Mouse (Mus musculus) bone marrow macrophage, adult 2 months (primary cell): ENCODE results near the gene Ppp1r10. TPM values are rescaled to one million over a fixed set of nuclear protein-coding genes. Genes with fewer than 3 reads are reported as not detected.
A peak's percentile ranks its signal among the peaks of the same experiment; 100 is the strongest.

Experiments
- H3K27ac ChIP-seq: 2 replicates; pipeline ENCODE4 v1.5.1; 2012; ENCODE audit warnings: low read depth, low read length; ENCODE audit not compliant: insufficient read depth
- H3K4me1 ChIP-seq: 2 replicates; pipeline ENCODE4 v1.6.1; 2012; ENCODE audit warnings: low read length; ENCODE audit not compliant: control insufficient read depth, insufficient read depth
- H3K4me3 ChIP-seq: 2 replicates; pipeline ENCODE4 v1.5.1; 2012; ENCODE audit warnings: mild to moderate bottlenecking, low read length, moderate library complexity; ENCODE audit not compliant: insufficient read depth
- CTCF ChIP-seq: IDR thresholded peaks from 2 replicates; pipeline ENCODE4 v1.5.1; 2012; ENCODE audit warnings: low read depth, mild to moderate bottlenecking, low read length, moderate library complexity
- POLR2A ChIP-seq: IDR thresholded peaks from 2 replicates; pipeline ENCODE4 v1.6.1; 2012; ENCODE audit warnings: mild to moderate bottlenecking, low read depth, low read length, borderline replicate concordance
- polyA plus RNA-seq: library from polyadenylated mRNA; stranded (reverse); fragments of >200 nt; gene quantifications from 2 replicates; pipeline ENCODE4 v1.2.4, GENCODE M21; 2012; ENCODE audit not compliant: missing spikeins, insufficient read depth, insufficient read length

The Ppp1r10 gene
- polyA plus RNA-seq, 1 experiment = 46.0 TPM

GRCm38 (mm10) chr17:35917463-35918251 lies 1.4 kb downstream of the Ppp1r10 start:
- Histone ChIP-seq H3K4me1 (peaks cover 30% of the 10 kb centered on the region), H3K4me3 (peak overlapping the region; percentile 83), H3K27ac (peak overlapping the region; percentile 98)
- no peak for TF ChIP-seq POLR2A
- TF ChIP-seq CTCF = no peak

GRCm38 (mm10) chr17:35918276-35919059 lies 2.2 kb downstream of the Ppp1r10 start:
- Histone ChIP-seq H3K27ac (peak overlapping the region; percentile 99), H3K4me3 (peak overlapping the region; percentile 83), H3K4me1 (peaks cover 30% of the 10 kb centered on the region)

GRCm38 (mm10) chr17:35919060-35919715 lies 3.0 kb downstream of the Ppp1r10 start:
- peaks cover 30% of the 10 kb centered on the region for H3K4me1 ChIP-seq

More at GRCm38 (mm10) chr17:35918276-35919059, 2.2 kb downstream of the Ppp1r10 start:
- TF ChIP-seq POLR2A = no peak
- TF ChIP-seq CTCF = no peak

GRCm38 (mm10) chr17:35919864-35920301 lies 3.6 kb downstream of the Ppp1r10 start:
- Histone ChIP-seq H3K4me1 (peaks cover 25% of the 10 kb centered on the region), H3K27ac (0 out of 2 replicates have a peak overlapping the region, but pooled peaks have one; percentile 3), H3K4me3 (no peak overlapping the region)
- TF ChIP-seq CTCF = no peak
- TF ChIP-seq POLR2A = no peak

More at GRCm38 (mm10) chr17:35919060-35919715, 3.0 kb downstream of the Ppp1r10 start:
- peak overlapping the region; percentile 99 for H3K27ac ChIP-seq
- peak overlapping the region; percentile 61 for H3K4me3 ChIP-seq
- TF ChIP-seq POLR2A (no peak), CTCF (no peak)

DNA sequence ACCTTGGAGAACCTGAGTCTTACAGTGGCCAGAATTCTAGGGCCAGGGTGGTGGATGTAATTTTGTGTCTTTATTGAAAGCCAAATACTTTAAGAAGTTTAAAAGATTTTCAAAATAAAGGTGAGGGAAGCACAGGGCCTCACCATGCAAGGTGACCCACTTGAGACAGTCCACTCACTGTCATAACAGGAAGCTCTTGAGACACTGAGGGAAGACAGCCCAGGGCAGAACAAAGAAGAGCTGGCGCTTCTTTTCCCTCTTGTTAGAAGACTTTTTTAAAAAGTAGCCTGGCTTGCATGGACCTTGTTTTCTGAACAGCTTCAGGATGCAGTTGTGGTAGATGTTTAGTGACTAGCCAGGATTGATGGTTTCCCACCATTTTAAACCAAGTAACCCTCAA lies 4.2 kb downstream of the Ppp1r10 start:
- H3K27ac ChIP-seq = no peak overlapping the region
- H3K4me1 ChIP-seq = peaks cover 25% of the 10 kb centered on the region
- no peak overlapping the region for H3K4me3 ChIP-seq
- TF ChIP-seq CTCF = no peak
- TF ChIP-seq POLR2A = no peak

- TF ChIP-seq POLR2A (no peak), CTCF (no peak)
- no peak overlapping the region for H3K27ac ChIP-seq
- H3K4me3 ChIP-seq = no peak overlapping the region
- peaks cover 25% of the 10 kb centered on the region for H3K4me1 ChIP-seq
Measured at GRCm38 (mm10) chr17:35920862-35921562, 4.8 kb downstream of the Ppp1r10 start.

- peaks cover 28% of the 10 kb centered on the region for H3K4me1 ChIP-seq
- no peak overlapping the region for H3K27ac ChIP-seq
- no peak for TF ChIP-seq POLR2A
- TF ChIP-seq CTCF = no peak
- no peak overlapping the region for H3K4me3 ChIP-seq
Measured at GRCm38 (mm10) chr17:35921710-35922109, 5.5 kb downstream of the Ppp1r10 start.

DNA sequence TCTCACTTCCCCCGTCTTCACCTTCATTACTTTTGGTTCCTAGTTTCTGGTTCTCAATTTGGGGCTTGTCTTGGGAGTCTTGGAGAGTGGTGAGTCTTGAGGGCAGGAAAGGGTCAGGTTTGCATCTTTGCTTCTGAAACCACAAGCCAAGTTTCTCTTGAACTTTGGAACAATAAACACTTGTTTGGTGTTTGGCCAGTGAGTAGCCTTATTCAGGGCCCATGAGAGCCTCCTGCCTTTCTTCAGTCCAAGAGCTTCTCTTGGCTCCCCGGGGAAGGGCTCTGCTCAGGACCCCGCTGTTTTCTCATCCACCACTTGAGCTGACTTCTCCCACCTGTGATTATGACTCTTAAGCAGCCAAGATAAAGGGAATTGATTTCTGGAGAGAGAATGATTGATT lies 6.3 kb downstream of the Ppp1r10 start:
- Histone ChIP-seq H3K4me1 (peaks cover 28% of the 10 kb centered on the region), H3K27ac (no peak overlapping the region), H3K4me3 (no peak overlapping the region)
- TF ChIP-seq CTCF = no peak
- no peak for TF ChIP-seq POLR2A

- TF ChIP-seq CTCF (no peak), POLR2A (no peak)
- Histone ChIP-seq H3K4me3 (no peak overlapping the region), H3K4me1 (peaks cover 31% of the 10 kb centered on the region), H3K27ac (no peak overlapping the region)
Measured at GRCm38 (mm10) chr17:35923281-35923680, 7.0 kb downstream of the Ppp1r10 start.
